Mouse (Mus musculus) MEL (cell line): ENCODE measurements around the gene Atp23. TPM values are rescaled to one million over a fixed set of nuclear protein-coding genes. Genes with fewer than 3 reads are reported as not detected.
A peak's percentile ranks its signal among the peaks of the same experiment; 100 is the strongest.

Experiments
- DNase-seq: peaks from one replicate; pipeline ENCODE4 v3.0.0; 2011; ENCODE audit warnings: low read depth, low spot score
- H3K27ac ChIP-seq: 2 replicates; pipeline ENCODE4 v1.5.1; 2012; ENCODE audit warnings: low read depth, mild to moderate bottlenecking, control low read depth, low read length, moderate library complexity; ENCODE audit not compliant: control insufficient read depth
- H3K27me3 ChIP-seq, 2 experiments: fragments of 150-350 bp in 1 of 2; sonication (generic) in 1 of 2; 2 replicates each; pipeline ENCODE4 v1.6.1; 2012; ENCODE audit warnings: low read length in 2 of 2, mild to moderate bottlenecking in 2 of 2, improper control_type of control experiment in 1 of 2, moderate library complexity in 1 of 2; ENCODE audit not compliant: insufficient read depth in 2 of 2, control insufficient read depth in 1 of 2
- H3K36me3 ChIP-seq, 2 experiments: 2 replicates each; pipeline ENCODE4 v1.6.1; 2012 to 2014; ENCODE audit warnings: low read length in 2 of 2, improper control_type of control experiment in 1 of 2, inconsistent platforms in 1 of 2, mild to moderate bottlenecking in 1 of 2; ENCODE audit not compliant: insufficient read depth in 2 of 2, control insufficient read depth in 1 of 2
- H3K4me1 ChIP-seq, 2 experiments: fragments of 150-350 bp in 1 of 2; sonication (generic) in 1 of 2; 2 replicates each; pipeline ENCODE4 v1.6.1; 2012; ENCODE audit warnings: low read length in 2 of 2, improper control_type of control experiment in 1 of 2, mild to moderate bottlenecking in 1 of 2; ENCODE audit not compliant: insufficient read depth in 2 of 2, control insufficient read depth in 1 of 2
- H3K4me3 ChIP-seq, 2 experiments: fragments of 150-350 bp in 1 of 2; sonication (generic) in 1 of 2; 2 replicates each; pipeline ENCODE4 v1.5.1; 2012; ENCODE audit warnings: low read depth in 2 of 2, low read length in 2 of 2, mild to moderate bottlenecking in 2 of 2, moderate library complexity in 2 of 2, control low read depth in 1 of 2, improper control_type of control experiment in 1 of 2; ENCODE audit not compliant: control insufficient read depth in 1 of 2, insufficient read depth in 1 of 2
- H3K79me2 ChIP-seq: 2 replicates; pipeline ENCODE4 v1.6.1; 2012; ENCODE audit warnings: mild to moderate bottlenecking, low read length, moderate library complexity; ENCODE audit not compliant: control insufficient read depth, poor library complexity, insufficient read depth
- H3K9ac ChIP-seq: 2 replicates; pipeline ENCODE4 v1.6.1; 2012; ENCODE audit warnings: low read depth, mild to moderate bottlenecking, control low read depth, low read length, moderate library complexity; ENCODE audit not compliant: control insufficient read depth, poor library complexity, severe bottlenecking
- H3K9me3 ChIP-seq: fragments of 150-350 bp; sonication (generic); replicated peaks from 2 replicates; pipeline ENCODE4 v1.6.1; 2012; ENCODE audit warnings: mild to moderate bottlenecking, low read length, improper control_type of control experiment, moderate library complexity; ENCODE audit not compliant: insufficient read depth
- BHLHE40 ChIP-seq: IDR thresholded peaks from 2 replicates; pipeline ENCODE4 v1.6.1; 2012; ENCODE audit warnings: low read depth, mild to moderate bottlenecking, inconsistent platforms, low read length, improper control_type of control experiment, borderline replicate concordance
- CTCF ChIP-seq, 3 experiments: IDR thresholded peaks in 2 of 3; conservative IDR thresholded peaks in 1 of 3; 2 replicates each; pipeline ENCODE4 v1.5.1; 2011 to 2012; ENCODE audit warnings: low read length in 3 of 3, low read depth in 2 of 3, mild to moderate bottlenecking in 2 of 3, improper control_type of control experiment in 1 of 3, inconsistent platforms in 1 of 3, mixed read lengths in 1 of 3, moderate library complexity in 1 of 3; ENCODE audit not compliant: control insufficient read depth in 1 of 3, insufficient read depth in 1 of 3, poor library complexity in 1 of 3, severe bottlenecking in 1 of 3
- EP300 ChIP-seq, 2 experiments: IDR thresholded peaks; 2 replicates each; pipeline ENCODE4 v1.6.1; 2011; ENCODE audit warnings: improper control_type of control experiment in 2 of 2, low read length in 2 of 2, low read depth in 1 of 2, mild to moderate bottlenecking in 1 of 2
- KAT2A ChIP-seq: conservative IDR thresholded peaks from 2 replicates; pipeline ENCODE4 v1.6.1; 2012; ENCODE audit warnings: low read depth, low read length, improper control_type of control experiment, inconsistent platforms
- MAFK ChIP-seq: IDR thresholded peaks from 2 replicates; pipeline ENCODE4 v1.6.1; 2011; ENCODE audit warnings: low read depth, mild to moderate bottlenecking, low read length, improper control_type of control experiment, borderline replicate concordance
- RAD21 ChIP-seq: IDR thresholded peaks from 2 replicates; pipeline ENCODE4 v1.6.1; 2011; ENCODE audit warnings: mild to moderate bottlenecking, low read depth, low read length, improper control_type of control experiment
- RCOR1 ChIP-seq: IDR thresholded peaks from 2 replicates; pipeline ENCODE4 v1.6.1; 2012; ENCODE audit warnings: low read depth, mild to moderate bottlenecking, inconsistent platforms, low read length, improper control_type of control experiment
- SMC3 ChIP-seq: IDR thresholded peaks from 2 replicates; pipeline ENCODE4 v1.6.1; 2011; ENCODE audit warnings: low read depth, low read length, improper control_type of control experiment
- ZNF384 ChIP-seq: IDR thresholded peaks from 2 replicates; pipeline ENCODE4 v1.6.1; 2012; ENCODE audit warnings: low read depth, mild to moderate bottlenecking, inconsistent platforms, low read length, improper control_type of control experiment
- polyA plus RNA-seq, 2 experiments: library from polyadenylated mRNA; stranded (reverse) in 1 of 2; unstranded in 1 of 2; fragments of >175 nt in 1 of 2; fragments of >200 nt in 1 of 2; gene quantifications; 2 replicates each; pipeline versions ENCODE4 v1.2.1 to v1.2.4; 2012; ENCODE audit warnings: low replicate concordance in 2 of 2, low read depth in 1 of 2; ENCODE audit not compliant: insufficient read length in 2 of 2, insufficient read depth in 1 of 2, missing spikeins in 1 of 2
- total RNA-seq: library from RNA; depleted of rRNA; stranded (reverse); fragments of 300-350 nt; gene quantifications from 2 replicates; pipeline ENCODE4 v1.2.3, GENCODE M21; 2012

Atp23 gene
- total and polyA plus RNA-seq, 3 experiments: 23.0 to 26.1 TPM; not detected in 1

DNA sequence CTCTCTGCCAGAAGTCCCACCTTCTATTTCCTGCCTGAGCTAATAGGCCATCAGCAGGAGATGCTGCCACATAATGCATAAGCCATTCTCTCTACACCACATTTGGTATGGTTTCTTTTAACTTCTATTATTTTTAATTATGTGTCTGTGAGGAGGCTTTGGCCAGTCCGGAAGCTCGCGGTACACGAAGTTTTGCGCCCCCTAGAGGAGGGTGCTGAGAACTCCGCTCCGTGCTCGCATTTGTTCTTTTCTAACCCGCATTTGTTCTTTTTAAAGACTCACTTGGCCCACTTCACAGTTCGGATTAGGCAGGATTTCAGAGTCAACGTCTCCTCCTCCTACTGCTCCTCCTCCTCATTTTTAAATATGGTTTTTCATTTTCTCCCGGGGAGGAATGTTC lies 56.5 kb downstream of the Atp23 start:
- Histone ChIP-seq H3K36me3 (no peaks in the 10 kb centered on the region), H3K9ac (peak overlapping the region; percentile 2; the same call in 1 of the 2 replicates), H3K4me1 (0 out of 4 replicates have a peak, but pooled peaks cover 0 to 9% of the 10 kb centered on the region in 2 experiments), H3K9me3 (no peaks in the 10 kb centered on the region), H3K27ac (no peak overlapping the region), H3K79me2 (no peaks in the 10 kb centered on the region), H3K4me3 (peak overlapping the region; percentile 30 to 33; a peak in 3 of 4 replicates), H3K27me3 (no peaks in the 10 kb centered on the region)
- DNase-seq: peak; percentile 74
- TF ChIP-seq CTCF (IDR thresholded peaks at IDR 0.05 in 2 of 3, conservative IDR thresholded peaks at IDR 0.05 in 1 of 3; ENCODE audit: control insufficient read depth in 1 of 3, insufficient read depth in 1 of 3, low read depth in 2 of 3, low read length in 3 of 3, poor library complexity in 1 of 3, severe bottlenecking in 1 of 3) (peak; percentile 51 to 82 (median 70)), BHLHE40 (no peak), RAD21 (peak; percentile 9), MAFK (no peak), EP300 (IDR thresholded peaks at IDR 0.05; ENCODE audit: low read depth in 1 of 2, low read length in 2 of 2) (no peak)

GRCm38 (mm10) chr10:126840266-126840665 lies 60.9 kb downstream of the Atp23 start:
- Histone ChIP-seq H3K27me3 (no peaks in the 10 kb centered on the region; a peak in 1 of 4 replicates), H3K27ac (no peak overlapping the region), H3K79me2 (no peaks in the 10 kb centered on the region), H3K4me3 (no peak overlapping the region), H3K36me3 (no peaks in the 10 kb centered on the region), H3K4me1 (no peaks in the 10 kb centered on the region), H3K9ac (no peak overlapping the region), H3K9me3 (no peaks in the 10 kb centered on the region)
- DNase-seq: peak; percentile 23
- TF ChIP-seq CTCF (IDR thresholded peaks at IDR 0.05 in 2 of 3, conservative IDR thresholded peaks at IDR 0.05 in 1 of 3; ENCODE audit: control insufficient read depth in 1 of 3, insufficient read depth in 1 of 3, low read depth in 2 of 3, low read length in 3 of 3, poor library complexity in 1 of 3, severe bottlenecking in 1 of 3): peak in 2 of 3 experiments; percentile 34 to 44; a peak in 3 of 6 replicates
- TF ChIP-seq RCOR1: no peak

DNA sequence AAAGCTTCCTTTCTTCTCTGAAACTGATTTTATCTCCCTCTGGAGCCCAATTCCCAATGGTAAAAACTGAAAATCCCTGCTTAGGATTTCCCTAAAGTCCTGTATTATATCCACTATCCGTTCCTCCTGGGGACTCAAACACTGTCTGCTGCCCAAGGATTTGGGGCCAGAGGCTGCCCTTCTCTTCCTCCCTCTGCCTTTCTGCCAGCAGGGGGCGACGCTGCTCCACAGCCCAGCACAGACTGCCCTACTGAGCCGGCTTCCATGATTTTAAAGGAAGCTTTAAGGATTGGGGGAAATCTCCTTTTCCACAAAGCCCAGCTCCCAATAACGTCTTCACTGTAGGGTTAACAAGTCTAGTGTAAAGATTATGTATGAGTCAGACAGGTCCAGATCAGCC lies 68.1 kb downstream of the Atp23 start:
- H3K27ac ChIP-seq: no peak overlapping the region
- H3K36me3 ChIP-seq: peaks cover 0 to 4% of the 10 kb centered on the region in 2 experiments; a peak in 2 of 4 replicates
- no peaks in the 10 kb centered on the region; a peak in 1 of 4 replicates for H3K27me3 ChIP-seq
- H3K4me1 ChIP-seq: peaks cover 0 to 2% of the 10 kb centered on the region in 2 experiments; a peak in 1 of 4 replicates
- TF ChIP-seq RAD21: no peak; the same call in 1 of the 2 replicates
- peak; percentile 34 to 59 (median 43); a peak in 5 of 6 replicates for TF ChIP-seq CTCF (IDR thresholded peaks at IDR 0.05 in 2 of 3, conservative IDR thresholded peaks at IDR 0.05 in 1 of 3; ENCODE audit: control insufficient read depth in 1 of 3, insufficient read depth in 1 of 3, low read depth in 2 of 3, low read length in 3 of 3, poor library complexity in 1 of 3, severe bottlenecking in 1 of 3)
- no peak for TF ChIP-seq KAT2A
- TF ChIP-seq SMC3: peak; percentile 24; the same call in 1 of the 2 replicates
- no peak for TF ChIP-seq ZNF384
- H3K79me2 ChIP-seq: no peaks in the 10 kb centered on the region
- no peaks in the 10 kb centered on the region for H3K9me3 ChIP-seq
- H3K9ac ChIP-seq: no peak overlapping the region
- DNase-seq: no peak
- H3K4me3 ChIP-seq: no peak overlapping the region
